In genomic region chr2:30690925-30691856, GRCm38 (mm10) we compare ENCODE assay signal across 8 mouse cellular contexts.
DNase-seq lines count a peak whose midpoint lies in the region; ATAC-seq and TF ChIP-seq lines count a peak whose summit lies in the region.

No protein-coding gene starts in this region.

- 81% methylated on average over 17 of the region's 17 CpGs for WGBS in lung, embryonic 15.5 days
- 86% methylated on average over 17 of the region's 17 CpGs for WGBS in kidney, postnatal 0 days
- WGBS in midbrain, embryonic 14.5 days = 86% methylated on average over 17 of the region's 17 CpGs

- ATAC-seq in lung, embryonic 15.5 days (ENCODE audit: borderline replicate concordance, extremely low read depth, low FRiP score, low TSS enrichment) = no peak
- ATAC-seq in kidney, postnatal 0 days (replicated peaks; ENCODE audit: low FRiP score, low read depth) = no peak
- no peak for ATAC-seq in midbrain, embryonic 14.5 days (ENCODE audit: low FRiP score, low TSS enrichment)

- TF ChIP-seq CTCF in embryonic fibroblast, embryonic 13.5 days (IDR thresholded peaks at IDR 0.05; ENCODE audit: borderline replicate concordance, insufficient read depth, low read length) = no peak
- no peak for TF ChIP-seq CTCF in kidney, postnatal 0 days (IDR thresholded peaks at IDR 0.05; ENCODE audit: low read depth)

- DNase-seq in lung, postnatal 25 days (ENCODE audit: low spot score) = no peak
- DNase-seq in kidney, postnatal 0 days (ENCODE audit: low spot score) = no peak
- DNase-seq in midbrain, embryonic 14.5 days = peak; percentile 51
- DNase-seq in thymus, postnatal 36 days = peak; percentile 68 to 82
- no peak for DNase-seq in MN1 (ENCODE audit: low spot score)
- DNase-seq in layer of hippocampus, adult 9-10 months (ENCODE audit: low spot score) = no peak

- peak overlapping the region; percentile 95 for H3K27ac ChIP-seq in lung, embryonic 15.5 days
- peak overlapping the region; percentile 88; the same call in 1 of the 2 replicates for H3K27ac ChIP-seq in embryonic fibroblast, embryonic 13.5 days (ENCODE audit: insufficient read depth, low read length)
- H3K27ac ChIP-seq in kidney, postnatal 0 days = peak overlapping the region; percentile 95
- peak overlapping the region; percentile 99 for H3K27ac ChIP-seq in midbrain, embryonic 14.5 days (replicated peaks; ENCODE audit: low read depth, low read length)

- no peaks in the 10 kb centered on the region for H3K36me3 ChIP-seq in lung, embryonic 15.5 days
- H3K36me3 ChIP-seq in kidney, postnatal 0 days (ENCODE audit: insufficient read depth, low read length) = no peaks in the 10 kb centered on the region
- no peaks in the 10 kb centered on the region for H3K36me3 ChIP-seq in midbrain, embryonic 14.5 days (ENCODE audit: control insufficient read depth, insufficient read depth, low read length)

- H3K4me2 ChIP-seq in lung, embryonic 15.5 days = no peak overlapping the region
- H3K4me2 ChIP-seq in kidney, postnatal 0 days (ENCODE audit: low read length) = no peak overlapping the region
- no peak overlapping the region for H3K4me2 ChIP-seq in midbrain, embryonic 14.5 days (ENCODE audit: low read length)

- no peaks in the 10 kb centered on the region for H3K27me3 ChIP-seq in lung, embryonic 15.5 days
- H3K27me3 ChIP-seq in kidney, postnatal 0 days (ENCODE audit: insufficient read depth, low read length) = no peaks in the 10 kb centered on the region
- no peaks in the 10 kb centered on the region for H3K27me3 ChIP-seq in midbrain, embryonic 14.5 days (ENCODE audit: control insufficient read depth, insufficient read depth, low read length)

- H3K9ac ChIP-seq in lung, embryonic 15.5 days = no peak overlapping the region
- no peak overlapping the region for H3K9ac ChIP-seq in kidney, postnatal 0 days (ENCODE audit: low read depth, low read length)
- H3K9ac ChIP-seq in midbrain, embryonic 14.5 days (replicated peaks; ENCODE audit: low read length) = no peak overlapping the region

- no peak overlapping the region for H3K4me3 ChIP-seq in lung, embryonic 15.5 days
- H3K4me3 ChIP-seq in embryonic fibroblast, embryonic 13.5 days (ENCODE audit: insufficient read depth, low read length) = no peak overlapping the region
- H3K4me3 ChIP-seq in kidney, postnatal 0 days (replicated peaks; ENCODE audit: low read depth, low read length) = no peak overlapping the region
- no peak overlapping the region for H3K4me3 ChIP-seq in midbrain, embryonic 14.5 days (replicated peaks; ENCODE audit: low read depth, low read length)

- peaks cover 71% of the 10 kb centered on the region for H3K4me1 ChIP-seq in lung, embryonic 15.5 days
- peaks cover 5% of the 10 kb centered on the region for H3K4me1 ChIP-seq in embryonic fibroblast, embryonic 13.5 days (ENCODE audit: control insufficient read depth, insufficient read depth, low read length)
- H3K4me1 ChIP-seq in kidney, postnatal 0 days (replicated peaks; ENCODE audit: insufficient read depth, low read length) = peaks cover 41% of the 10 kb centered on the region
- H3K4me1 ChIP-seq in midbrain, embryonic 14.5 days (ENCODE audit: control insufficient read depth, insufficient read depth, low read length) = peaks cover 51% of the 10 kb centered on the region

- no peaks in the 10 kb centered on the region for H3K9me3 ChIP-seq in lung, embryonic 15.5 days
- H3K9me3 ChIP-seq in kidney, postnatal 0 days (replicated peaks; ENCODE audit: low read length) = no peaks in the 10 kb centered on the region
- H3K9me3 ChIP-seq in midbrain, embryonic 14.5 days (ENCODE audit: control insufficient read depth, low read length) = no peaks in the 10 kb centered on the region

- no peak for TF ChIP-seq POLR2A in embryonic fibroblast, embryonic 13.5 days (IDR thresholded peaks at IDR 0.05; ENCODE audit: low read depth, low read length)

Comparison
In these comparisons a context has a peak if more than half of its experiments do, and no peak if none do; other contexts are left out.
1. DNase-seq: peak in midbrain, embryonic 14.5 days (single experiment) and thymus, postnatal 36 days (2 of 2); none in lung, postnatal 25 days (single experiment), kidney, postnatal 0 days (single experiment), MN1 (single experiment) and layer of hippocampus, adult 9-10 months (single experiment).
2. Peak in every context shown above with its lines, with median percentiles within 50 percentile points of each other: H3K27ac ChIP-seq.